In genomic region chr3:98043669-98044068, GRCm38 (mm10) we compare ENCODE assay signal across 9 mouse cellular contexts. TPM values are rescaled to one million over a fixed set of nuclear protein-coding genes. Genes with fewer than 3 reads are reported as not detected.
DNase-seq lines count a peak whose midpoint lies in the region; ATAC-seq and TF ChIP-seq lines count a peak whose summit lies in the region.
"Had no signal": no experiment of that assay in that cellular context is flagged by ENCODE, and none has a peak within 500 bp of the region (broad histone marks: within the 10 kb centered on the region; RNA-seq: fewer than 3 reads in every experiment).

No protein-coding gene starts in this region.

- peak overlapping the region; percentile 86 for H3K27ac ChIP-seq in layer of hippocampus, adult 2 months
- peak overlapping the region; percentile 78 for H3K27ac ChIP-seq in embryonic facial prominence, embryonic 15.5 days (replicated peaks)
- H3K27ac ChIP-seq in forebrain, postnatal 0 days (ENCODE audit: low read depth, low read length), result peak overlapping the region; percentile 80
- H3K27ac ChIP-seq in midbrain, embryonic 14.5 days (replicated peaks; ENCODE audit: low read depth, low read length), result peak overlapping the region; percentile 43
- H3K27ac ChIP-seq: liver, embryonic 14.5 days had no signal

- DNase-seq in layer of hippocampus, adult 2 months (ENCODE audit: low spot score in 2 of 2), result no peak
- DNase-seq in layer of hippocampus, postnatal 14 days (ENCODE audit: low spot score in 2 of 2), result no peak
- DNase-seq in forebrain, postnatal 0 days, result no peak
- DNase-seq in midbrain, embryonic 14.5 days, result no peak
- DNase-seq in urinary bladder, postnatal 14 days (ENCODE audit: low spot score), result no peak
- DNase-seq in gastrocnemius, adult 8-10 months (ENCODE audit: low spot score in 2 of 2), result no peak
- DNase-seq: adrenal gland, postnatal 14 days had no signal

- 0 out of 2 replicates have a peak overlapping the region, but pooled peaks have one; percentile 34 for H3K4me2 ChIP-seq in embryonic facial prominence, embryonic 15.5 days (replicated peaks)
- H3K4me2 ChIP-seq in forebrain, postnatal 0 days (ENCODE audit: low read depth), result no peak overlapping the region
- no peak overlapping the region for H3K4me2 ChIP-seq in midbrain, embryonic 14.5 days (ENCODE audit: low read length)

- no peaks in the 10 kb centered on the region for H3K36me3 ChIP-seq in embryonic facial prominence, embryonic 15.5 days
- H3K36me3 ChIP-seq in forebrain, postnatal 0 days (ENCODE audit: insufficient read depth), result no peaks in the 10 kb centered on the region
- no peaks in the 10 kb centered on the region for H3K36me3 ChIP-seq in midbrain, embryonic 14.5 days (ENCODE audit: control insufficient read depth, insufficient read depth, low read length)

- no peak for TF ChIP-seq CTCF in layer of hippocampus, adult 2 months (conservative IDR thresholded peaks at IDR 0.05)
- no peak for TF ChIP-seq CTCF in forebrain, postnatal 0 days (IDR thresholded peaks at IDR 0.05; ENCODE audit: low read depth)

- no peak overlapping the region for H3K9ac ChIP-seq in embryonic facial prominence, embryonic 15.5 days
- peak overlapping the region; percentile 25; the same call in 1 of the 2 replicates for H3K9ac ChIP-seq in forebrain, postnatal 0 days
- no peak overlapping the region for H3K9ac ChIP-seq in midbrain, embryonic 14.5 days (replicated peaks; ENCODE audit: low read length)
- H3K9ac ChIP-seq: liver, embryonic 14.5 days had no signal

- no peak for ATAC-seq in embryonic facial prominence, embryonic 15.5 days (ENCODE audit: insufficient number of reproducible peaks, low FRiP score, low TSS enrichment, low read depth)
- peak; percentile 12 for ATAC-seq in forebrain, postnatal 0 days
- no peak for ATAC-seq in midbrain, embryonic 14.5 days (ENCODE audit: low FRiP score, low TSS enrichment)

- H3K4me1 ChIP-seq in embryonic facial prominence, embryonic 15.5 days, result peaks cover 67% of the 10 kb centered on the region
- H3K4me1 ChIP-seq in forebrain, postnatal 0 days (ENCODE audit: insufficient read depth), result peaks cover 21% of the 10 kb centered on the region
- H3K4me1 ChIP-seq in midbrain, embryonic 14.5 days (ENCODE audit: control insufficient read depth, insufficient read depth, low read length), result peaks cover 8% of the 10 kb centered on the region; the same call in 1 of the 2 replicates

- H3K9me3 ChIP-seq in embryonic facial prominence, embryonic 15.5 days (replicated peaks), result no peaks in the 10 kb centered on the region
- H3K9me3 ChIP-seq in forebrain, postnatal 0 days (ENCODE audit: low read length), result no peaks in the 10 kb centered on the region
- H3K9me3 ChIP-seq in midbrain, embryonic 14.5 days (ENCODE audit: control insufficient read depth, low read length), result no peaks in the 10 kb centered on the region

- no peaks in the 10 kb centered on the region for H3K27me3 ChIP-seq in embryonic facial prominence, embryonic 15.5 days
- no peaks in the 10 kb centered on the region for H3K27me3 ChIP-seq in forebrain, postnatal 0 days (ENCODE audit: insufficient read depth, low read length)
- H3K27me3 ChIP-seq in midbrain, embryonic 14.5 days (ENCODE audit: control insufficient read depth, insufficient read depth, low read length), result no peaks in the 10 kb centered on the region

- WGBS in embryonic facial prominence, embryonic 15.5 days, result 63% methylated on average over 4 of the region's 4 CpGs
- WGBS in forebrain, postnatal 0 days, result 36% methylated on average over 4 of the region's 4 CpGs
- 59% methylated on average over 4 of the region's 4 CpGs for WGBS in midbrain, embryonic 14.5 days

- H3K4me3 ChIP-seq in layer of hippocampus, adult 2 months, result no peak overlapping the region
- H3K4me3 ChIP-seq in embryonic facial prominence, embryonic 15.5 days (replicated peaks), result no peak overlapping the region
- no peak overlapping the region; the same call in 1 of the 2 replicates for H3K4me3 ChIP-seq in forebrain, postnatal 0 days (ENCODE audit: low read depth, low read length)
- no peak overlapping the region for H3K4me3 ChIP-seq in midbrain, embryonic 14.5 days (replicated peaks; ENCODE audit: low read depth, low read length)

RNA-seq across cellular contexts. Expression of gene Notch2, which starts 30.3 kb away (rescaled TPM):
- total RNA-seq in layer of hippocampus, adult 2 months (2021), result 10 to 100 TPM; 22.2 to 25.5 TPM
- 10 to 100 TPM; 27.4 to 31.3 TPM for total RNA-seq in layer of hippocampus, postnatal 14 days (2021)
- polyA plus RNA-seq in embryonic facial prominence, embryonic 15.5 days (2015; fragmentation: Nextera tagmentation; extraction: Ambion mirVana), result 30.6 and 31.8 TPM in 2 replicates
- 16.6 and 28.4 TPM in 2 replicates for total RNA-seq in forebrain, postnatal 0 days (2014; rRNA removed)
- 5.9 and 8.1 TPM in 2 replicates for polyA plus RNA-seq in forebrain, postnatal 0 days (2015; fragmentation: Nextera tagmentation; extraction: Ambion mirVana)
- 5.2 and 10.8 TPM in 2 replicates for polyA plus RNA-seq in midbrain, embryonic 14.5 days (2014; fragmentation: Nextera tagmentation; extraction: Ambion mirVana)
- 1 to 10 TPM; 5.6 to 7.9 (median 6.9) TPM for total RNA-seq in gastrocnemius, adult 8-10 months (2022)
